Mouse (Mus musculus) midbrain, embryonic 12.5 days (tissue): ENCODE results near the gene Efna4. TPM values are rescaled to one million over a fixed set of nuclear protein-coding genes. Genes with fewer than 3 reads are reported as not detected.

Experiments used
- ATAC-seq: fragments of 200-750 bp; cut with Nextera tagmentation; 2 replicates; pipeline ENCODE4 v1.8.0; 2017; ENCODE audit warnings: low read depth, moderate TSS enrichment, moderate library complexity; ENCODE audit not compliant: low FRiP score
- H3K27ac ChIP-seq: fragments of 300-500 bp; sonication (generic); replicated peaks from 2 replicates; pipeline ENCODE4 v1.5.1; 2016; ENCODE audit warnings: mild to moderate bottlenecking
- H3K27me3 ChIP-seq: fragments of 300-500 bp; sonication (generic); 2 replicates; pipeline ENCODE4 v1.6.1; 2016; ENCODE audit warnings: mild to moderate bottlenecking
- H3K36me3 ChIP-seq: fragments of 300-500 bp; sonication (generic); 2 replicates; pipeline ENCODE4 v1.6.1; 2016
- H3K4me1 ChIP-seq: fragments of 300-500 bp; sonication (generic); 2 replicates; pipeline ENCODE4 v1.6.1; 2016
- H3K4me2 ChIP-seq: fragments of 300-500 bp; sonication (generic); replicated peaks from 2 replicates; pipeline ENCODE4 v1.6.1; 2016; ENCODE audit warnings: mild to moderate bottlenecking, moderate library complexity
- H3K4me3 ChIP-seq: fragments of 300-500 bp; sonication (generic); 2 replicates; pipeline ENCODE4 v1.5.1; 2016; ENCODE audit warnings: mild to moderate bottlenecking
- H3K9ac ChIP-seq: fragments of 300-500 bp; sonication (generic); replicated peaks from 2 replicates; pipeline ENCODE4 v1.6.1; 2016; ENCODE audit warnings: mild to moderate bottlenecking, moderate library complexity
- H3K9me3 ChIP-seq: fragments of 300-500 bp; sonication (generic); 2 replicates; pipeline ENCODE4 v1.6.1; 2016; ENCODE audit warnings: mild to moderate bottlenecking
- WGBS: fragments of 180-500 bp; shearing (Covaris S2); methylation state at CpG from one replicate; pipeline ENCODE4 v1.1.7; 2016; 5-methylcytosine and 5-hydroxymethylcytosine counted together
- polyA plus RNA-seq: library from polyadenylated mRNA; unstranded; fragments of >200 nt; fragmentation: Nextera tagmentation; extraction: Ambion mirVana; gene quantifications from 2 replicates; pipeline ENCODE4 v1.2.1, GENCODE M21; 2016

Gene Efna4
- polyA plus RNA-seq, 1 experiment from 2014 or later = 17.3 TPM

DNA sequence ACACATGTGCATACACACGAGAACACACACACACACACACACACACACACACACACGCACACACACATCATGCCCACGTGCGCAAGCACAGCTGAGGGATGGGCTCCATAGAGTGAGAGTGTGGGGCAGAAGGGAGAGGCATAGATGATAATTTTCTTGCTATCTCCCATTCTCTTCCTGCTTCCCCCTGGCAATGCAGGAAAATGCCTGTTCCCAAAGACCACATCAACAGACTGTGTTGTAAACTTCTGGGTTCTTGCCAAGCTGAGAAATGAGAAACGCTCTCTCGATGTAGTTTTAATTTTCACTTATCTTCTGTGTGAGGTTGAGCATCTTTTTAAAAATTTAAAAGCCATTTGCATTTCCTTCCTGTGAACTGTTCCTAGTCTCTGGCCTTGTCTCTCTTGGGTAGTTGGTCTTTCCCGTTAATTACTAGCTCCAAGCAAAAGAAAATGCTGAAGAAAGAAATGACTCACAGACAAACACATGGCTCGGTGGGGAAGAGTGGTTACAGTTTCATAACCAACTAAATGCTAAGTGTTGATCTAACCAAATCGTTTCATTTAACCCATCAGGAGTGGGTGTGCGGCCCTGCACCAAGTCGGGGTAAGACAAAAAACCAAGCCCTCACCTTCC lies 40.9 kb downstream of the Efna4 start:
- no peak overlapping the region for H3K9ac ChIP-seq
- H3K27me3 ChIP-seq = peaks cover 20% of the 10 kb centered on the region
- H3K4me1 ChIP-seq = peaks cover 7% of the 10 kb centered on the region; the same call in 1 of the 2 replicates
- no peak overlapping the region for H3K4me3 ChIP-seq
- ATAC-seq = no peak
- 86% methylated on average over 11 of the region's 11 CpGs for WGBS
- no peak overlapping the region for H3K4me2 ChIP-seq
- H3K36me3 ChIP-seq = no peaks in the 10 kb centered on the region
- H3K27ac ChIP-seq = no peak overlapping the region
- no peaks in the 10 kb centered on the region for H3K9me3 ChIP-seq

DNA sequence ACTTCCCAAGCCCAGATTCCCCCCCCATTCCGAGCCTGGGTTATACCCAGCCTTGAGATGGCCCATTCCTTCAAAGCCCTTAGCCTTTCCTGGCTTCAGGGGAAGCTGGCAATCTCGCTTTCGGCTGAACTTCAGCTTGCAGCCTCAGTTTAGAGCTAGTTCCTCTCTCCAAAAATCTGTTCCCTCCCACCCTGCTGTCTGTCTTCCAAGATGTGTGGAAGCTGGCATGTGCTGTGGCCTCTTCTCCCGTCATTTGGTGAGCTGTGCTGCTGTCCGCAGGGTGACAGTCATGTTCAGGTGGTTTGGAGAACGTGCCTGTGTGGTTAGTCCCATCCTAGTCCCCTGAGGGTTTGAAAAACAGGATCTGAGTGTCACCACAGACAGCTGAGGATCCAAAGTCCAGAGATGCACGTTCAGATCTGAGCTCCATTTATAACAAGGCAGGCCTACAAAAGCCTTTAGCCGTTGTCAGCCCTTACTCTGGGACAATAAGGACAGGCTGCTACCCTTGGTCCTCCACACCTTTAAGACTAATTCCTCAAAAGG lies 42.1 kb downstream of the Efna4 start:
- H3K9ac ChIP-seq = no peak overlapping the region
- H3K27me3 ChIP-seq = peaks cover 20% of the 10 kb centered on the region
- no peaks in the 10 kb centered on the region for H3K36me3 ChIP-seq
- 87% methylated on average over 8 of the region's 8 CpGs for WGBS
- no peak overlapping the region for H3K27ac ChIP-seq
- no peak overlapping the region for H3K4me3 ChIP-seq
- no peak overlapping the region for H3K4me2 ChIP-seq
- H3K9me3 ChIP-seq = no peaks in the 10 kb centered on the region
- ATAC-seq = no peak
- H3K4me1 ChIP-seq = peaks cover 7% of the 10 kb centered on the region; the same call in 1 of the 2 replicates

DNA sequence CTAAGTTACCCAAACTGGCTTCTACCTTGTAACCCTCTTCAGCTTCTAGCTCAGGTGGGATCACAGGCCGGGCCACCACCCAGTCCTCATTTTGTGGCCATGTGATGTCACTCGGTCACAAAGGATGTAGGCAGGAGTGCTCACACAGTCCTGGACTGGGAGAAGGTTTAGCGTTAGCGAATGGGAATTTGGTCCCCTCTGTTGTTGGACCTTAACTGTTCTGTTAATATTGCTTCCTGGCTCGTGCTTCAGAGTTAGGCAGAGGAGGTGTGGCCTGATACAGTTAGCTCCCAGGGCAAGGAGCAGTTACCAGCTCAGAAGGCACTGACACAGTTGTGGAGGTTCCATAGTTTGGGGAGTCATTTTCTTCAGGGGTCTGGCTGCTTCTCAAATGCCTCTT lies 43.6 kb downstream of the Efna4 start:
- Histone ChIP-seq H3K9ac (no peak overlapping the region), H3K9me3 (no peaks in the 10 kb centered on the region), H3K27ac (no peak overlapping the region), H3K36me3 (no peaks in the 10 kb centered on the region), H3K4me1 (no peaks in the 10 kb centered on the region), H3K4me3 (no peak overlapping the region), H3K4me2 (no peak overlapping the region), H3K27me3 (peaks cover 10% of the 10 kb centered on the region)
- no peak for ATAC-seq
- WGBS = 81% methylated on average over 5 of the region's 5 CpGs

DNA sequence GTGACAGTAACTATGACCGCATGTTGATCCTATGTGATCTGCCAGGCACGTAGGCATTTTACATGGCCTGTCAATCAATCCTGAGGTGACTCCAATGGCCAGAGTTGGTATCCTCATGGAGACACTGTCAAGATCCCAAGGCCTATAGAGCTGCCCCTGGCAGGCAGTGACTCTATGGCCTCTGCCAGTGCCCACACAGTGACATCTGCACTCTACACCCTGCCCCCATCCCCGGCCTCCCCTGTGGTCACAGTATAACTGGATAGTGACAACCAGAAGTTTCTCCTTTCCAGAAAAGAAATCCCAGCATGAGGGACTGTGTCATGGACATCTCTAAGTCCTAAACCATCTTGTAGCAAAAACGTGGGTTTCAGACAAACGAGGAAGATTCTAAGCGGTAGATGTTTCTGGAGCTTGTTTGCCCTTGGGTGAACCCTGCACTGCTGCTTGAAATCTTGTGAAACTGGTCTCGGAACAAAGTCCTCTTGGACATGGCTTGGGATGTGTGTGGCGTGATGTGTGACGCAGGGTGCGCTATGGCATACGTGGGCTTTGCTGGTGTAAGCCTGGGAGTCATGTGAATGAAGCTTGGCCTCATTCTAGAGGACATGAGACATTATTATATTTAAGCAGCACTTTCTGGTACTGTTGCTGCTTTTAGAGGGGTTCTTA lies 44.4 kb downstream of the Efna4 start:
- no peaks in the 10 kb centered on the region for H3K9me3 ChIP-seq
- no peak overlapping the region for H3K9ac ChIP-seq
- H3K27ac ChIP-seq = no peak overlapping the region
- 92% methylated on average over 11 of the region's 11 CpGs for WGBS
- no peaks in the 10 kb centered on the region for H3K36me3 ChIP-seq
- no peaks in the 10 kb centered on the region for H3K4me1 ChIP-seq
- no peak overlapping the region for H3K4me3 ChIP-seq
- peaks cover 5% of the 10 kb centered on the region for H3K27me3 ChIP-seq
- ATAC-seq = no peak
- no peak overlapping the region for H3K4me2 ChIP-seq

DNA sequence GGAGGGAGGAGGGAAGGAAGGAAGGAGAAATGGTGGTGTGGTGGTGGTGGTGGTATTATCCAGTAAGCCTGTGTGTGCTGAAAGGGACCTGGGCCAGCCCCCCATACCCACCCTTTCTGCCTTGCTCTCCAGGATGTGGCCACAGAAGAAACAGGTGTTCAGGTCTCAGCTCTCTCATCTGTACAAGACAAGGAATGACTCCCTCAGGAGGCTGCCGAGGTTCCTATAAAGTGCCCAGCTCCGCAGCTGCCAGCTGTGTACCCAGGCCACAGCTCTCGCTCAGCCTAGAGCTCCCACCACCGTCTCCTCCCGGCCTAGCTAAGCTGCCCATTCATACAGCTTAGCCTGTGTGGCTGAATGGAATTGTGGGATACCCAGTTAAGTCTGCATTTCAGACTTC lies 45.5 kb downstream of the Efna4 start:
- Histone ChIP-seq H3K4me3 (no peak overlapping the region), H3K27ac (no peak overlapping the region), H3K27me3 (no peaks in the 10 kb centered on the region; the same call in 1 of the 2 replicates), H3K9me3 (no peaks in the 10 kb centered on the region), H3K4me1 (no peaks in the 10 kb centered on the region), H3K9ac (no peak overlapping the region), H3K36me3 (no peaks in the 10 kb centered on the region), H3K4me2 (no peak overlapping the region)
- no peak for ATAC-seq
- 47% methylated on average over 5 of the region's 5 CpGs for WGBS

DNA sequence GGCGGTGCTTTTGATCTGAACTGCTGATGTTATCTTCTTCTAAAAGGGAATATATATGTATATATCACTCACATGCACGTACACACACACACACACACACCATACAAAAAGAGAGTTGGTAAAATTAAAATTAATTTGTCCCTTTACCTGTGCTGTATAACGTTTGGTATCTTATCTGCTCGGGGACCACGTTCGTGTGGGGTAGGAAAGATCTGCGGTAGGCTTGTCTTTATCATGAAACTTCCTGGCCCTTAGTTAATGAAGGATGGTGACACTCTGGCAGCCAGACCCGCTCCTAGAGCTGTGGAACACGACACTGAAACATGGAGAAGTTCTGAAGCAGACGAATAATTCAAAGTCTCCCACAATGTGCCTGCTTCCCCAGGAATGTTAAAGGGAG lies 46.0 kb downstream of the Efna4 start:
- Histone ChIP-seq H3K27ac (no peak overlapping the region), H3K36me3 (no peaks in the 10 kb centered on the region), H3K4me2 (no peak overlapping the region), H3K9me3 (no peaks in the 10 kb centered on the region), H3K9ac (no peak overlapping the region), H3K4me1 (no peaks in the 10 kb centered on the region), H3K4me3 (no peak overlapping the region), H3K27me3 (no peaks in the 10 kb centered on the region; the same call in 1 of the 2 replicates)
- no peak for ATAC-seq
- 85% methylated on average over 10 of the region's 10 CpGs for WGBS

DNA sequence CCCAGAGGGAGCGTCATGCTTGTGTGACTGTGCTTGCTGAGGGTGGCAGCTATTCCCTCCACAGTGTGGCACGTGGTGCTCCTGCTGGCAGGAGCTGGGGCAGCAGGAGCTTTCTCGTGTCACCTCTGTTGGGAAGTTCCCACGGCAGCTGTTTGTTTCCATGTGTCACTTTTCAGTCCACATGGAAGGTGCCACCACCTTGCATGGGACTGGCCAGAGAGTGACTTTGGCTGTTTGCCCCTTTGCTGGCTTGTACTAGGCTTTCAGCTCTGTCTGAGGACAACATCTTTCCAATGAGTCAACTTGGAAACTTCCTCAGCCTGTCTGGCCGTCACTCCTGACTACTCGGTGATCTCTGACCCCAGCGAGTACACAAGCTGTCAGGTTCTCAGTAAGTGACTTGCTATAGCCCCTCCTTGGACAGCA lies 49.3 kb downstream of the Efna4 start:
- WGBS = 60% methylated on average over 7 of the region's 7 CpGs
- 0 out of 2 replicates have a peak, but pooled peaks cover 7% of the 10 kb centered on the region for H3K27me3 ChIP-seq
- no peak overlapping the region for H3K4me3 ChIP-seq
- 0 out of 2 replicates have a peak, but pooled peaks cover 4% of the 10 kb centered on the region for H3K4me1 ChIP-seq
- H3K36me3 ChIP-seq = no peaks in the 10 kb centered on the region
- no peaks in the 10 kb centered on the region for H3K9me3 ChIP-seq
- H3K27ac ChIP-seq = no peak overlapping the region
- H3K9ac ChIP-seq = no peak overlapping the region
- ATAC-seq = no peak
- no peak overlapping the region for H3K4me2 ChIP-seq

DNA sequence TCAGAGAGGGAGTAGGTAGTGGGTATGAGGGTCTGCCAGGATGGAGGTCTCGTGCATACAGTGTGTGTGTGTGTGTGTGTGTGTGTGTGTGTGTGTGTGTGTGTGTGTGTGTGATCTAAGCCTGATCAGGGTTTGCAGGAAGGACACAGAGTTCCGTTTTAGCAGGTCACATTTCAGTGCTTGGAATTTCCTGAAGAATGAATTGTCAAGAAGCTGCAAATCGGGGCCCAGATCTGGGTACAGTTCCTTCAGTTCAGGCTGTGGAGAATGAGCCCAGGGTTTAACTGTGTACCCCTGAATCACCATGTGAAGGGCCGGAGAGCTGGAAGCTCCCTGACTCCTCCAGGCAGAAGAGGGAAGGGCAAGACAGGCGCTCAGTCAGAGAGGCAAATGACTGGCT lies 50.5 kb downstream of the Efna4 start:
- Histone ChIP-seq H3K36me3 (no peaks in the 10 kb centered on the region), H3K27me3 (peaks cover 14% of the 10 kb centered on the region; the same call in 1 of the 2 replicates), H3K4me1 (peaks cover 6% of the 10 kb centered on the region; the same call in 1 of the 2 replicates), H3K4me2 (no peak overlapping the region), H3K4me3 (no peak overlapping the region), H3K9ac (no peak overlapping the region), H3K27ac (no peak overlapping the region), H3K9me3 (no peaks in the 10 kb centered on the region)
- ATAC-seq = no peak
- 67% methylated on average over 5 of the region's 5 CpGs for WGBS

DNA sequence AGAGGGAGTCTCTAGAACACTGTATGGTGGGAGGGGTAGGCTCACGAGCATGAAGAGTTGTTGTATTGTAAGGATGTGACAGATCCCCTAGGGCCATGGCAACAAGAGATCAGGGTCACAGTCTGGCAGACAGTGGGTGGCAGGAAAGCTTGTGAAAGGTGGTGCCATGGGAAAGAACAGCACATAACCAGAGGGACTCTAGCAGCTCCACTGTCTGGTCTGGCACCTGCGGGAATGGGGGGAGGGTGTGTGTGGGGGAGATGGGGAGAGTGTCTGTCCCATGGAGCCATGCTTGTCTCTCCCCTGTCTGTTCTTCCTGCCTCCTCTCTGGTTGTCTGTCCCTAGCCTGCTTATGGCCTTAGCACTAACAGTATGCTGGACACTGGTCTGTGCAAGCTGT lies 52.3 kb downstream of the Efna4 start:
- Histone ChIP-seq H3K36me3 (no peaks in the 10 kb centered on the region), H3K4me1 (peaks cover 22% of the 10 kb centered on the region), H3K4me3 (no peak overlapping the region), H3K27ac (no peak overlapping the region), H3K4me2 (no peak overlapping the region), H3K9me3 (no peaks in the 10 kb centered on the region), H3K27me3 (peaks cover 32% of the 10 kb centered on the region), H3K9ac (no peak overlapping the region)
- WGBS = 47% methylated on average over 2 of the region's 2 CpGs
- ATAC-seq = no peak

DNA sequence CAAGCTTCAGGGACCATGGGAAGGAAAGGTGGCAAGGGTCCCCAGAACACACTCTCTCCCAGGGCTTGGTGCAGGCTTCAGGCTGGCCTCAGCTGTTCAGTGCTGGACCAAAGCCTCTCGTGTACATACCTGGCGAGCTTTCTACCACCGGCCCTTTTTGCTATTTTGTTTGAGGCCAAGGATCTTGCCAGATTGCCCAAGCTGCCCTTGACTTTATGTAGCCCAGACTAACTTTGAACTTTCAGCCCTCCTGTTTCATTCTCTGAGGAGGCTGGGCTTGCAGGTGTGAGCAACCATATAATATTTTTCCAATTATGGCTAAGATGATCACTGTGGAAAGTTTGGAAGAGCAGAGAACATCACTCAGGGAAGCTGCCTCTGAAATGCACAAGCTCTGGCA lies 53.6 kb downstream of the Efna4 start:
- Histone ChIP-seq H3K4me1 (peaks cover 35% of the 10 kb centered on the region), H3K27ac (no peak overlapping the region), H3K9ac (no peak overlapping the region), H3K27me3 (peaks cover 44% of the 10 kb centered on the region), H3K36me3 (no peaks in the 10 kb centered on the region), H3K4me3 (no peak overlapping the region), H3K4me2 (no peak overlapping the region), H3K9me3 (no peaks in the 10 kb centered on the region)
- 91% methylated on average over 3 of the region's 3 CpGs for WGBS
- ATAC-seq = no peak
